Mouse (Mus musculus) intestine, embryonic 14.5 days (tissue): ENCODE results near the gene Terf2. TPM values are rescaled to one million over a fixed set of nuclear protein-coding genes. Genes with fewer than 3 reads are reported as not detected.

Experiments
- ATAC-seq: fragments of 200-750 bp; cut with Nextera tagmentation; replicated peaks from 2 replicates; pipeline ENCODE4 v1.8.0; 2017; ENCODE audit warnings: low read depth, moderate number of reproducible peaks, moderate TSS enrichment, moderate library complexity; ENCODE audit not compliant: low FRiP score, low TSS enrichment
- DNase-seq: peaks from one replicate; pipeline ENCODE4 v3.0.0-alpha.2; 2018; ENCODE audit warnings: low spot score
- H3K27ac ChIP-seq: fragments of 300-500 bp; sonication (generic); 2 replicates; pipeline ENCODE4 v1.5.1; 2014; ENCODE audit warnings: low read depth, mild to moderate bottlenecking, control low read depth
- H3K27me3 ChIP-seq: fragments of 300-500 bp; sonication (generic); replicated peaks from 2 replicates; pipeline ENCODE4 v1.6.1; 2014; ENCODE audit warnings: low read length, control low read depth; ENCODE audit not compliant: control insufficient read depth, insufficient read depth
- H3K36me3 ChIP-seq: fragments of 300-500 bp; sonication (generic); 2 replicates; pipeline ENCODE4 v1.6.1; 2014; ENCODE audit warnings: low read length, control low read depth; ENCODE audit not compliant: control insufficient read depth, insufficient read depth
- H3K4me1 ChIP-seq: fragments of 300-500 bp; sonication (generic); replicated peaks from 2 replicates; pipeline ENCODE4 v1.6.1; 2014; ENCODE audit warnings: low read length, control low read depth, mixed read lengths; ENCODE audit not compliant: control insufficient read depth, insufficient read depth
- H3K4me2 ChIP-seq: fragments of 300-500 bp; sonication (generic); 2 replicates; pipeline ENCODE4 v1.6.1; 2014; ENCODE audit warnings: low read length
- H3K4me3 ChIP-seq: fragments of 300-500 bp; sonication (generic); 2 replicates; pipeline ENCODE4 v1.5.1; 2014; ENCODE audit warnings: low read depth, low read length, control low read depth, mixed read lengths
- H3K9ac ChIP-seq: fragments of 300-500 bp; sonication (generic); 2 replicates; pipeline ENCODE4 v1.6.1; 2014; ENCODE audit warnings: mild to moderate bottlenecking, low read length
- H3K9me3 ChIP-seq: fragments of 300-500 bp; sonication (generic); 2 replicates; pipeline ENCODE4 v1.6.1; 2016; ENCODE audit warnings: low read length, control low read depth; ENCODE audit not compliant: control insufficient read depth
- WGBS: fragments of 180-500 bp; shearing (Covaris S2); extraction: QIAGEN DNeasy Blood & Tissue Kit; methylation state at CpG from one replicate; pipeline ENCODE4 v1.1.7; 2014; 5-methylcytosine and 5-hydroxymethylcytosine counted together
- polyA plus RNA-seq: library from polyadenylated mRNA; unstranded; fragments of >200 nt; fragmentation: Nextera tagmentation; extraction: Ambion mirVana; gene quantifications from 2 replicates; pipeline ENCODE4 v1.2.1, GENCODE M21; 2014

Terf2 gene
- polyA plus RNA-seq, 1 experiment from 2014 or later: 14.9 TPM

DNA sequence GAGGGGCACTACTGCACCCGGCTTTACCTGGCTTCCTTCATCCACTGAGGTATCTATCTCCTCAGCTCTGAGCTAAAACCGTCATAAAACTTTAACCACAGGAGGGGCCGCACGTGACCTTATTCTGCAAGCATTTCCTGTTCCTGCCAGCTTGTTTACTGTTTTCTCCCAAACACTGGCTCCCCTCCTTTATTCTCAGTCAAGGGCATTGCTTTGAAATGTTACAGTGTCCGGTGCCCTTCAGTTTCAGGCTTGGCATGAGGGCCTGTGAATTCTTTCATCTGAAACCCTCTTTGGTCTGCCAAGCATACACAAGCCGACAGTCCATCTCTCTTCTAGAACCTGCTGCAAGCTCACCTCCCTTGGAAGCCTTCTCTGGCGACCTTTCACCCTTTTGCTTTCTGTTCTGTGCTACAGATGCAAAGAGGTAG lies 22.5 kb upstream of the Terf2 start:
- Histone ChIP-seq H3K9ac (no peak overlapping the region), H3K4me1 (peaks cover 27% of the 10 kb centered on the region), H3K27ac (peak overlapping the region; percentile 58), H3K36me3 (no peaks in the 10 kb centered on the region), H3K27me3 (no peaks in the 10 kb centered on the region), H3K4me2 (no peak overlapping the region), H3K9me3 (no peaks in the 10 kb centered on the region), H3K4me3 (no peak overlapping the region)
- DNase-seq (peak; percentile 63), ATAC-seq (no peak)
- WGBS: 25% methylated on average over 7 of the region's 7 CpGs

DNA sequence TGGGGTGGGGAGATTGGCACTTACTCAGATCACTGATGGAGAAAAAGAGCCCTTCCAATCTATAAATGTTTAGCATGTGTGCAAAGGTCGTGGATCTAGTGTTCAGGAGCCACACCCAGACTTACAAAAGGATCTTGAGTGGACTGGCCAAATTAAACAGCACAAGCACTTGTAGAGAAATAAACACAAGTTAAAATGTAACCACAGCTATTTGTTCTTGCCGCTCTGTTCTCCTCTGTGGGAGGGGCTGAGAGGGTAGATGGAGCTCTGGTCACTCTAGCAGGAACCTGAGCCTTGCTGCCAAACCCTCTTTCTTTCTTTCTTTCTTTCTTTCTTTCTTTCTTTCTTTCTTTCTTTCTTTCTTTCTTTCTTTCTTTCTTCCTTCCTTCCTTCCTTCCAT lies 20.7 kb upstream of the Terf2 start:
- WGBS: 16% methylated on average over 2 of the region's 2 CpGs
- H3K9ac ChIP-seq: no peak overlapping the region
- ATAC-seq: 0 out of 2 replicates have a peak, but pooled peaks have one; percentile 53

DNA sequence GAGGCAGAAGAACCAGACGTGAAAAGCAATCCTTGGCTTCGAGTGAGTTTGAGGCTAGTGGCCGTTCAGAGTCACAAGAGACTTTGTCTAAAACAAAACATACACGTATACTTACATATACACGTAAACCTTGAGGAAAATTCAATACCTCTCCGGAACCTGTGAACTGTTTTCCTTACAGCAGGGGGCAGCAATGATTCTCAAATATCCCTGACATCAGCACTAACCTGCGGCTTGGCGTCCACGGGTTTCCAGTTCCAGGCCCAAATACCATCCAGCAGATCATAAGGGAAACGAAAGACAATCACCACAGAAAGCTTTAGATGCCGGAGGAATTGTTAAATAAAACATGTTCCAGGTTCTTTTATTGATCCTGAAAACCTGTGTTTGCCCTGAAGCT lies 19.7 kb upstream of the Terf2 start:
- ATAC-seq (peak; percentile 48; the same call in 1 of the 2 replicates), DNase-seq (peak; percentile 82)
- WGBS: 9% methylated on average over 11 of the region's 11 CpGs
- Histone ChIP-seq H3K27me3 (no peaks in the 10 kb centered on the region), H3K4me2 (no peak overlapping the region), H3K9me3 (no peaks in the 10 kb centered on the region), H3K4me1 (peaks cover 27% of the 10 kb centered on the region), H3K36me3 (no peaks in the 10 kb centered on the region), H3K4me3 (no peak overlapping the region), H3K9ac (no peak overlapping the region), H3K27ac (no peak overlapping the region)

More for the DNA sequence above, 20.7 kb upstream of the Terf2 start:
- peaks cover 27% of the 10 kb centered on the region for H3K4me1 ChIP-seq
- DNase-seq: no peak
- no peak overlapping the region for H3K4me2 ChIP-seq
- H3K4me3 ChIP-seq: no peak overlapping the region
- no peaks in the 10 kb centered on the region for H3K9me3 ChIP-seq
- H3K27me3 ChIP-seq: no peaks in the 10 kb centered on the region
- no peak overlapping the region for H3K27ac ChIP-seq
- H3K36me3 ChIP-seq: no peaks in the 10 kb centered on the region

DNA sequence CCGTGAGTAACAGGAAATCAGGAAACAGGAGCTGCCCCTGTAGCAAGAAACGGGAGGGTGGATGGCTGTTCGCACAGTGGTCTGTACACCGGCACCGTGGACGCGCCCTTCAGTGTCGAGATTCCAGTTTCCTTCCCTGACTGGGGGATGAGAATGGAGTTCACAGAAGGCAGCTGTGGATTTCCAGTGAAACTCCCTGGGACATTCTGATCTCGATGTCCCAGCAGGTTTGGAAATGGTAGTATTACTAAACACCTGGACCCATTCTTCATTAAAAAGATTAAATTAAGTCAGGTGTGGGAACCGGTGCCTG lies 18.6 kb upstream of the Terf2 start:
- H3K4me2 ChIP-seq: 0 out of 2 replicates have a peak overlapping the region, but pooled peaks have one; percentile 7
- no peak for ATAC-seq
- H3K36me3 ChIP-seq: no peaks in the 10 kb centered on the region
- no peak overlapping the region for H3K4me3 ChIP-seq
- peaks cover 27% of the 10 kb centered on the region for H3K4me1 ChIP-seq
- H3K9me3 ChIP-seq: no peaks in the 10 kb centered on the region
- peak overlapping the region; percentile 34; the same call in 1 of the 2 replicates for H3K27ac ChIP-seq
- H3K27me3 ChIP-seq: no peaks in the 10 kb centered on the region
- H3K9ac ChIP-seq: no peak overlapping the region
- WGBS: 42% methylated on average over 10 of the region's 10 CpGs
- no peak for DNase-seq

DNA sequence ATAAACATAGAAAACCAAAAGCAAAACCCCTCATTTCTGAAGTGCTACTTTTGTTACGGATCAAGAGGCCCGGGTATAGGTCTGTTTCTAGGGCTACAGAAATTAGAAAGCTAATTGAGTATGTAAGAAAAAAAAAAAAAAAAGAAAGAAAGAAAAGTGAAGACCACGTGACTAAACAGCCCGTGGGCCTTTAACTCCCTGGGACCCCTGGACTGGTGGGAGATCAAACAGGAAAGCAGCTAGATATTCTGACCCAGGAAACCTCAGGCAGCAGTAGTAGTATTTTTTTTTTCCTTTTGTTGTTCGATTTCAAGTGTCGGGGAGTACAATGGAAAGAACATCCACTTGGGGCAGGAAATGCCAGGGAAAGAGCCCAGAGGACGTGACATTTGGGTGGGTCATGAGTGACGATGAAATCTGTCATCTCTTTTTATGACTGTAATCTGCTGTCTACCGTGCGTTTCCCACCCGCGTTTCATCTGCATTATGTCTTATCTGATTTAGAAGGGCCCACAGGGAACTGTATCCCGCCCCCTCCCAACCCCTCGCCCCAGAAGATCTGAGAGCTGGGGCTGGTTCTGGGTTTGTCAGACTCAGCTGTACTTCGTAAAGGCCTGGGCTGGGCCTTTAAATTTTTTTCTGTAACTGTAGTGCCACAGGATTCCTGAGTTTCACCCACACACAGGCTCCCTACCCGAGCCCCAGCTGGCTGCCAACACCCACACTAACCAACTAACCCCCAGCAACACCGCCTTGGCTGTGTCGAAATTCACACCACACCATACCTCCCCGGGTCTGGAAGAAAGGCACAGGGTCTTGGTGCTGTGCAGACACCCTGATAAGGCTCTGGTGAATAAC lies 18.0 kb upstream of the Terf2 start:
- H3K27ac ChIP-seq: peak overlapping the region; percentile 34; the same call in 1 of the 2 replicates
- ATAC-seq: no peak
- no peak for DNase-seq
- 0 out of 2 replicates have a peak overlapping the region, but pooled peaks have one; percentile 7 for H3K4me2 ChIP-seq
- WGBS: 38% methylated on average over 19 of the region's 19 CpGs
- no peak overlapping the region; the same call in 1 of the 2 replicates for H3K9ac ChIP-seq
- no peak overlapping the region for H3K4me3 ChIP-seq
- H3K27me3 ChIP-seq: no peaks in the 10 kb centered on the region
- H3K9me3 ChIP-seq: no peaks in the 10 kb centered on the region
- H3K36me3 ChIP-seq: no peaks in the 10 kb centered on the region
- peaks cover 23% of the 10 kb centered on the region for H3K4me1 ChIP-seq

DNA sequence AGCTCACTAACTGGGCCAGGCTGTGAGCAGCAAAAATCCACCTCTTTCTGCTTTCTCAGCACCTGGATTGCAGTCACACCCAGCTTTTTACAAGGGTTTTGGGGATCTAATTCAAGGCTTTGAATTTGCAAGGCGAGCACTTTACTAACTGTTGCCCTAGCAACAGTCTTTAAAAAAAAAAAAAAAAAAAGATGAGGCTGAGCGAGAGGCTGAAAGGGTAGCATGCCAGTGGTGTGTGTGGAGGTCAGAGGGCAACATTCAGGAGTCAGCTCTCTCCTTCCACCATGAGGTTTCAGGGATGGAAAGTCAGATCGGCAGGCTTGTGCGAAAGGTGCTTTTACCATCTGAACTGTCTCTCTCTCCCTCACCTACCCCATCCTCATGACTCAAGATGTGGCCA lies 16.9 kb upstream of the Terf2 start:
- no peak overlapping the region for H3K9ac ChIP-seq
- no peak for ATAC-seq
- 67% methylated on average over 4 of the region's 4 CpGs for WGBS

DNA sequence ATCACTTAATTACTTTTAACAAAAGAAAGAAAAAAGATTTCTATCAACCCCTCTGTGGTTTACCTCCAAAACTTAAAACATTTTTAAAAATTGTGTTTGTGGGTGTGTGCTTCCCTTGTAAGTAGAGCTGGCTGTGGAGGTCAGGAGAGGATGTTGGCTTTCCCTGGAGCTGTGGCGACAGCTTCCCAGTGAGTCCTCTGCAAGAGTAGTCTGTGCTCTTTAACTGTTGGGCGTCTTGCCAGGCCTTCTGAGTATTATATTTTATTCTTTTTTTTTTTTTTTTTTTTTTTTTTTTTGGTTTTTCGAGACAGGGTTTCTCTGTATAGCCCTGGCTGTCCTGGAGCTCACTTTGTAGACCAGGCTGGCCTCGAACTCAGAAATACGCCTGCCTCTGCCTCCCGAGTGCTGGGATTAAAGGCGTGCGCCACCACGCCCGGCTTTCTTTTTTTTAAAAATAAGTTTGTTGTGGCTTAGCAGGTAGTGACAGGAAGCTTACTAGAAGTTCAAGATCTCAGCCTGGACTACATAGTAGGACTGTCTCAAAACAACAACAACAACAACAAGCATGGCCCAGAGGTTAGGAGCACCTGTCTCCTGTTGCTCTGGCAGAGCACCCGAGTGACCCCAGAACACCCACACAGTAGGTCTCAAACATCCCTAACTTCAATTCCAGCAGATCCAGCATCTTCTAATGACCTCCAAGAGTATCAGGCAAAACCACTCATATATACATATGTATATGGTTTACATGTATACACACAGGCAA lies 15.2 kb upstream of the Terf2 start:
- no peak for ATAC-seq
- H3K27me3 ChIP-seq: no peaks in the 10 kb centered on the region
- H3K4me2 ChIP-seq: no peak overlapping the region
- H3K9ac ChIP-seq: no peak overlapping the region
- 82% methylated on average over 9 of the region's 11 CpGs for WGBS
- H3K36me3 ChIP-seq: no peaks in the 10 kb centered on the region
- H3K27ac ChIP-seq: no peak overlapping the region
- H3K9me3 ChIP-seq: no peaks in the 10 kb centered on the region
- H3K4me3 ChIP-seq: no peak overlapping the region
- H3K4me1 ChIP-seq: peaks cover 10% of the 10 kb centered on the region; the same call in 1 of the 2 replicates
- no peak for DNase-seq

More for the DNA sequence above, 16.9 kb upstream of the Terf2 start:
- Histone ChIP-seq H3K4me1 (peaks cover 12% of the 10 kb centered on the region; the same call in 1 of the 2 replicates), H3K27ac (no peak overlapping the region), H3K36me3 (no peaks in the 10 kb centered on the region), H3K9me3 (no peaks in the 10 kb centered on the region), H3K4me2 (no peak overlapping the region), H3K27me3 (no peaks in the 10 kb centered on the region), H3K4me3 (no peak overlapping the region)
- DNase-seq: no peak

DNA sequence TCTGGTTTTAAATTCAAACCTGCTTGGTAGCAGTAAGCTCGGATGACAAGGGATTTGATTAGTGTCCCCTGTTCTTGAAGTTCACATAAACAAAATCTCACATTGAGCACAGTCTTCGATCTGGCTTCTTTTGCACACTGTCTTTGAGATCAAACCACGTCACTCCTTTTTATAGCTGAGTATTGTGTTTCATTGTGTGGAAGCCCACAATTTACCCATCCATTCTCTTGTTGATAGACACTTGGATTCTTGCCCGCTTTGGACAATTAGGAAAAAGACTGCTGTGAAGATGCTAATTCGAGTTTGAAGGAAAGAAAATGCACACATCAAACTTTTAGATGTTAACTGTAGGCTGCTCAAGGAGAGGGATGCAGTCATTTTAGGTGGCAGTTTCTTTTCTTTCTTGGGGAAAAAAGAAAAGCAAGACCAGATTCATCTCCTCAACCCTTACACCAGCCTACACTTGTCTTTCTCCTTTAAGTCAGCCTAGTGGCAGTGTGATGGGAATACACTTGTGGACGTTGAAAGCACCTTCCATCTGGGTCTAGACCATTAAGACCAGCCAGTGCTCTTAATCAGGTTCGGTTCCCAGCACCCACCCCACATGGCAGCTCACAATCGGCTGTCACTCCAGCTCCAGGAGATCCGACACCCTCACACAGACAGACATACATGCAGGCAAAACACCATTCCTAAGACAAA lies 14.4 kb upstream of the Terf2 start:
- 73% methylated on average over 9 of the region's 9 CpGs for WGBS
- Histone ChIP-seq H3K9me3 (no peaks in the 10 kb centered on the region), H3K27me3 (no peaks in the 10 kb centered on the region), H3K4me3 (no peak overlapping the region), H3K36me3 (no peaks in the 10 kb centered on the region), H3K9ac (no peak overlapping the region), H3K27ac (no peak overlapping the region), H3K4me2 (no peak overlapping the region), H3K4me1 (peaks cover 5% of the 10 kb centered on the region; the same call in 1 of the 2 replicates)
- DNase-seq: no peak
- ATAC-seq: no peak
